Mouse (Mus musculus): ENCODE data around the gene Aggf1.

DNA sequence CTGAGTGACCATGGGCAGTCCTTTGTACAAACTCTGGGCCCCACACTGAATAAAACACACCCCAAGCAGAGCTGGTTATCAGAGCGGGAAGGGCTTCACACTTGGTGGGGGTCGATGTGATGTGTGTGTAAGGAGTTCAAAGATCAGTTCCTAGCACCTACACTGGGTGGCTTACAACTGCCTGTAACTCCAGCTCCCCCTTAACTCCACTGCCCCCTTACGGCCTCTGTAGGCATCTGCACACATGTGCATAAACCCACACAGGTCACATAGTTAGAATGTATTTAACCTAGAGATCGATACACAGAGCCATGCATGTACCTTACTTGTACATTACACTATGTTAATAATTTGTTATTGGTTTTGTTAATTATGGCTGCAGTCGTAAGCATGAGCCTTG is 13.1 kb upstream of the Aggf1 start:
- peak; percentile 33 for TF ChIP-seq CTCF (IDR thresholded peaks at IDR 0.05; ENCODE audit: low read depth, low read length)
- TF ChIP-seq POLR2A (IDR thresholded peaks at IDR 0.05; ENCODE audit: insufficient read depth, low read length), result no peak
